Mouse (Mus musculus): ENCODE measurements around the gene Slc10a7. TPM values are rescaled to one million over a fixed set of nuclear protein-coding genes. Genes with fewer than 3 reads are reported as not detected.

Gene Slc10a7
- polyA plus RNA-seq, 1 experiment: 5.2 TPM

DNA sequence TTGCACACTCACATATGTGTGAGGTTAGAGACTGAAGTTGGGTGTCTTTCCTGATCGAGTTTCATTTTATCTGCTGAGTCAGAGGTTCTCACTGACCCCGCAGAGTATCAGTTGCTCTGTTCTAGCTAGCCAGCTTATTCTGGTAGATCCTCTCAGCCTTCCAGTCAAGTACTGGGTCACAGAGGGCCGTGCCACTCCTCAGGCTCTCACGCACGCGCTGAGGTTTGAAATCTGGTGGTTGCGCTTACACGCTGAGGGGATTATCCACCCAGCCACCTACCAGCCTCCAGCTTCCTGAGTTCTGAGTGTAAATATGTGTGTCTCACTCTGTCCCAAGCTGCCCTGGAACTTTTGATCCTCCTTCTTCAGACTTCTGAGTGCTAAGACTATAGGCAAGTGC is 59.0 kb downstream of the Slc10a7 start:
- H3K27me3 ChIP-seq (ENCODE audit: control insufficient read depth, insufficient read depth, low read length): no peaks in the 10 kb centered on the region
- H3K4me1 ChIP-seq (ENCODE audit: control insufficient read depth, insufficient read depth, insufficient read length, low read length): no peaks in the 10 kb centered on the region
- WGBS: 87% methylated on average over 8 of the region's 8 CpGs
- TF ChIP-seq CTCF (IDR thresholded peaks at IDR 0.05; ENCODE audit: extremely low read depth, insufficient read length, insufficient replicate concordance, low read depth, low read length) (no peak), POLR2A (IDR thresholded peaks at IDR 0.05; ENCODE audit: low read depth, low read length) (no peak)
- no peak overlapping the region for H3K4me3 ChIP-seq (ENCODE audit: low read depth, low read length)
- no peaks in the 10 kb centered on the region for H3K36me3 ChIP-seq (ENCODE audit: control insufficient read depth, insufficient read depth, low read length)
- no peak overlapping the region for H3K27ac ChIP-seq (ENCODE audit: insufficient read depth, low read depth, low read length)

DNA sequence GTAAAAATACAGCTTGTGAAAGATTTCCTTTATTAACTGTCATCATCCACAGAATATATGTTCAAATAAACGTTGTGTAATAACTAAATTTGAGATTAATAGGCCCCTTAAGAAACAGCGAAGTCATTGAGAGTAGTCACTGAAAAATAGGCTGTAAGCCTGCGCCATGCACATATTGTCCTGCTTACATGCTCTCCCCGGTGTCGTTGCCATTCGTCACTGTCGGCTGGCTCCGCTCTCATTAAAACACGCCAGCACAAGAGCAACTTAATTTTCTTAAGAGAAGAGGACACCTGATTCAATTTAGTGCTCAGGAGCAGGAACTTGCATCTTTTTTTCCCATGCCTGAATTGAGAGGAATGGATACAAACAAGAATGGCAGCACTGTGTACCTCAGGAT is 62.4 kb downstream of the Slc10a7 start:
- Histone ChIP-seq H3K4me3 (ENCODE audit: low read depth, low read length) (no peak overlapping the region), H3K27ac (ENCODE audit: insufficient read depth, low read depth, low read length) (no peak overlapping the region), H3K4me1 (ENCODE audit: control insufficient read depth, insufficient read depth, insufficient read length, low read length) (no peaks in the 10 kb centered on the region), H3K36me3 (ENCODE audit: control insufficient read depth, insufficient read depth, low read length) (no peaks in the 10 kb centered on the region), H3K27me3 (ENCODE audit: control insufficient read depth, insufficient read depth, low read length) (no peaks in the 10 kb centered on the region)
- WGBS: 85% methylated on average over 9 of the region's 9 CpGs
- TF ChIP-seq POLR2A (IDR thresholded peaks at IDR 0.05; ENCODE audit: low read depth, low read length): no peak
- TF ChIP-seq CTCF (IDR thresholded peaks at IDR 0.05; ENCODE audit: extremely low read depth, insufficient read length, insufficient replicate concordance, low read depth, low read length): no peak

DNA sequence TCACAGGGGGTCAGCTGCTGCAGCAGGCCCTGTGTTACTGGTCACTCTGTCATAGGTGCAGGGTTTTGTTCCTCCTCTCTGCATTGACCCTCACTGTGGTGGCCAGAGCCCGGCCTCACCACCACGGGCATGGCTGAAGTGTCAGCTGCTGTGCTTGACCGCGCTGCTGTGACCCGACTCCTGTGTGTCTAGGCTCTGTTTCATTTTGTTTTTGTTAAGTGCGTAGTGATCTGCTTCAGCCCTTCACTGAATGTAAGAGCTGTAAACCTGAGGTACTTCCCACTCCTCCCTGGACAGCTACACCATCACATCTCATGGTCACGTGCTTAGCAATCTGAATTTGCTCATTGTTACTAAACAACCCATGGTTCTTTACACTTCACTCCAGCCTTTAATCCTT is 65.1 kb downstream of the Slc10a7 start:
- H3K36me3 ChIP-seq (ENCODE audit: control insufficient read depth, insufficient read depth, low read length): no peaks in the 10 kb centered on the region
- no peak for TF ChIP-seq CTCF (IDR thresholded peaks at IDR 0.05; ENCODE audit: extremely low read depth, insufficient read length, insufficient replicate concordance, low read depth, low read length)
- TF ChIP-seq POLR2A (IDR thresholded peaks at IDR 0.05; ENCODE audit: low read depth, low read length): no peak
- WGBS: 94% methylated on average over 7 of the region's 7 CpGs
- no peaks in the 10 kb centered on the region for H3K27me3 ChIP-seq (ENCODE audit: control insufficient read depth, insufficient read depth, low read length)
- H3K27ac ChIP-seq (ENCODE audit: insufficient read depth, low read depth, low read length): no peak overlapping the region
- no peaks in the 10 kb centered on the region for H3K4me1 ChIP-seq (ENCODE audit: control insufficient read depth, insufficient read depth, insufficient read length, low read length)
- no peak overlapping the region for H3K4me3 ChIP-seq (ENCODE audit: low read depth, low read length)

DNA sequence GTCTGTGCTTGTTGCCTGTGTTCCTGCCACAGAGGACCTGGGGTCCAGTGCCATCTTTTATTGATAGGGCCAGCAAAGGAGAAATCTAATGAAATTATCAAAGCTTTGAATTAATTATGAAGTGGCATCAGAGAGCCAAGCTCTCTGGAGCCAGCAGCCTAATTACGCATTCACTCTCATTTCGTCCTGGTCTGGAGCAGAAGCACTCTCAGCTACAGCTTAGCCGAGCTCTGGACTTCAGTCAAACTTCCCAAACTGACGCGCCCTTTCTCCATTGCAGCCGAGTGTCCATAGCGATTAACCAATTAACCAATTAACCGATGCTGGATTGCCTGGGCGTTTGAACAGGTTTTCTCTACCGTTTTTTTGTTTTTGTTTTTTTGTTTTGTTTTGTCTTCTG is 68.4 kb downstream of the Slc10a7 start:
- H3K36me3 ChIP-seq (ENCODE audit: control insufficient read depth, insufficient read depth, low read length): no peaks in the 10 kb centered on the region
- H3K27me3 ChIP-seq (ENCODE audit: control insufficient read depth, insufficient read depth, low read length): no peaks in the 10 kb centered on the region
- H3K27ac ChIP-seq (ENCODE audit: insufficient read depth, low read depth, low read length): no peak overlapping the region
- TF ChIP-seq POLR2A (IDR thresholded peaks at IDR 0.05; ENCODE audit: low read depth, low read length) (no peak), CTCF (IDR thresholded peaks at IDR 0.05; ENCODE audit: extremely low read depth, insufficient read length, insufficient replicate concordance, low read depth, low read length) (no peak)
- 82% methylated on average over 10 of the region's 10 CpGs for WGBS
- H3K4me1 ChIP-seq (ENCODE audit: control insufficient read depth, insufficient read depth, insufficient read length, low read length): no peaks in the 10 kb centered on the region
- H3K4me3 ChIP-seq (ENCODE audit: low read depth, low read length): no peak overlapping the region

DNA sequence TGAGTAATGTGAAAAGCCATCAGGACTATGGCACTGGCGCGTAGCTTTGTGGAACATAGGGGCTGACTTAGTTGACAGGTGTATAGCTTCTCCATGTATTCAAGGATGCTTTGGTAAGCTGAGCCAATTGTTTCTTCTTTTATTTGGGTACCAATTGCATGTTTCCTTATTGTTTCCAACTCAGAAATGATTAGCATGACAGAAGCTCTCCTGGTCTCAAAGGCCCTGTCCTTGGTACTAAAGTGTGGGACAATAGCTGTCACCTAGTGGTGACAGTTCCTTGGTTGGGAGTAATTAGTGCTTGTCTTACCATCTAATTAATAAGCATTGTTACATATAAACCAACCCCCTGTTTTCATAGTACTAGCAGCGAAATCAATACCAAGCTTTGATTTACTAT is 68.9 kb downstream of the Slc10a7 start:
- Histone ChIP-seq H3K36me3 (ENCODE audit: control insufficient read depth, insufficient read depth, low read length) (no peaks in the 10 kb centered on the region), H3K27me3 (ENCODE audit: control insufficient read depth, insufficient read depth, low read length) (no peaks in the 10 kb centered on the region), H3K4me1 (ENCODE audit: control insufficient read depth, insufficient read depth, insufficient read length, low read length) (no peaks in the 10 kb centered on the region), H3K4me3 (ENCODE audit: low read depth, low read length) (no peak overlapping the region), H3K27ac (ENCODE audit: insufficient read depth, low read depth, low read length) (no peak overlapping the region)
- WGBS: 96% methylated on average over 3 of the region's 3 CpGs
- TF ChIP-seq POLR2A (IDR thresholded peaks at IDR 0.05; ENCODE audit: low read depth, low read length): no peak
- TF ChIP-seq CTCF (IDR thresholded peaks at IDR 0.05; ENCODE audit: extremely low read depth, insufficient read length, insufficient replicate concordance, low read depth, low read length): no peak

DNA sequence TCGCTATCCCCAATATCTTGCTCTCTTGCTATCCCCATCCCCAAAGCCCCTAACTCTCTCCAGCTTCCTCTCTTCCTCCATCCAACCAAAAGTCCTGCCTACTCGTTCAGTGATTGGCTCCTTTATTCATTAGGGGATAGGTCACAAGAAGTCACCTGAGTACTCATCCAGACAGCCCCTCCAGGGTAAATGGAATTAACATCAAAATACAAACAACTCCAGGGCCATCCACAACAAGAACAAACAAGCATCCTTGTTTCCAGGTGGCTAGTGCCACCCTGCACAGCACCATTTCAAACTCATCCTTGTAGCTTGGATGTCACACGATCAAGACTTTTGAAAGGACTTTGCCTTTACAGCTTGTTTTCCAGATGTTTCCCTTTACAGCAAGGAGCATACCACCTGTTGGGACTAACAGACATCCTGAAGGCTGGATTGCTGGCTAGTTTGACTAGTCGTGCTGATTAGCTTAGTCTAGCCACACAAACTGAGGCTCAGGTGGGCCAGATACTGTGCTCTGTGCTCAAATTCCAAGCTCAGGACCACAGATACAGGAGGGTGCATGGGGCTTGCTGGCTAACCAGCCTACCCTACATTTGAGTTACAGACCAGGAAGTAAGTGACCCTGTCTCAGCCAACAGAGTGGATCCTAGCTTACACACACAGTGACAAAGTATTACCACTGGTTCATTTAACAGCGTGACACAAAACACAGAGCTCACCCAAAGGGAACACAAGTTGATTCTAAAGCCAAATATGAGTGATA is 75.0 kb downstream of the Slc10a7 start:
- WGBS: 71% methylated on average over 5 of the region's 5 CpGs
- no peak overlapping the region for H3K4me3 ChIP-seq (ENCODE audit: low read depth, low read length)
- H3K36me3 ChIP-seq (ENCODE audit: control insufficient read depth, insufficient read depth, low read length): no peaks in the 10 kb centered on the region; the same call in 1 of the 2 replicates
- H3K27ac ChIP-seq (ENCODE audit: insufficient read depth, low read depth, low read length): no peak overlapping the region
- TF ChIP-seq POLR2A (IDR thresholded peaks at IDR 0.05; ENCODE audit: low read depth, low read length) (no peak), CTCF (IDR thresholded peaks at IDR 0.05; ENCODE audit: extremely low read depth, insufficient read length, insufficient replicate concordance, low read depth, low read length) (no peak)
- no peaks in the 10 kb centered on the region for H3K4me1 ChIP-seq (ENCODE audit: control insufficient read depth, insufficient read depth, insufficient read length, low read length)
- no peaks in the 10 kb centered on the region for H3K27me3 ChIP-seq (ENCODE audit: control insufficient read depth, insufficient read depth, low read length)

DNA sequence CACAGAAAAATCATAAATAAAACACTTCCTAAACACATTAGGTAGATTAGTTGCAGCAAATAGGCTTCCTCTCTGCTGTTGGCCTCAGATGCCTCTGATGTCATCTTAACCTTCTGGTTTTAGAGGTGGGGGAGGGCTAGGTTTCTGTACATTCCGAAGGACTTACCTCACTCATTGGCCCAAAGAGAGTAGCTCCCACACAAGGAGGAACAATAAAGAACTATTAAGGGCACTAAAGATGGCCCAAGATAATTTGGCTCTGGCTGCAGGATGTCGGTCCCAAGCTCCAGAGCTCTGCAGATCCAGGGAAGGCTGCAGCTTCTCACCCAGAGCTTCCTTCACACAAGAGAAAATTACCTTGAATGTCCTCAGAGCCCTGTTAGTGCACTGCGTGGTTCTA is 75.7 kb downstream of the Slc10a7 start:
- H3K27me3 ChIP-seq (ENCODE audit: control insufficient read depth, insufficient read depth, low read length): no peaks in the 10 kb centered on the region
- WGBS: 36% methylated on average over 3 of the region's 3 CpGs
- no peak overlapping the region for H3K4me3 ChIP-seq (ENCODE audit: low read depth, low read length)
- no peak overlapping the region for H3K27ac ChIP-seq (ENCODE audit: insufficient read depth, low read depth, low read length)
- TF ChIP-seq POLR2A (IDR thresholded peaks at IDR 0.05; ENCODE audit: low read depth, low read length) (no peak), CTCF (IDR thresholded peaks at IDR 0.05; ENCODE audit: extremely low read depth, insufficient read length, insufficient replicate concordance, low read depth, low read length) (no peak)
- H3K36me3 ChIP-seq (ENCODE audit: control insufficient read depth, insufficient read depth, low read length): peaks cover 1% of the 10 kb centered on the region; the same call in 1 of the 2 replicates
- H3K4me1 ChIP-seq (ENCODE audit: control insufficient read depth, insufficient read depth, insufficient read length, low read length): no peaks in the 10 kb centered on the region
